ENCODE assay signal across 11 mouse cellular contexts in the genomic region with DNA sequence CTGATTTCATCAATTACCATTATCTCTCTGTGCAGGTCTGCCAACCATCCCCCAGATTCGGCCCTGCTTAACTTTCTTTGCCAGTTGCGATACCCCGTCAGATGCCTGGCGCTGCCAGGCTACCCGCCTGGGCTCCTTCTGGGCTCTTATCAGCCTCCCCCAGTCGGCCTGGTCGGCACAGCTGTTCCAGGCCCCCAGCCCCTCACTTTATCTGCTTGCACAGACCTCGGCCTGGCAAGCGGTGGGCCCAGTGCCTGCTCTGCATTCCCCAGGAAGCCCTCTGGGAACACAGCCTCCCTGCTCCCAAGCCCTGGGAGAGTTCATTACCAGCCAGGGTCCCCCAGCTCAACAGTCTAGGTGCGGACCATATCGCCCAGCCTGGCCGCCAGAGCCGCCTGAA.
DNase-seq lines count a peak whose midpoint lies in the region; ATAC-seq and TF ChIP-seq lines count a peak whose summit lies in the region.
"Had no signal": no experiment of that assay in that cellular context is flagged by ENCODE, and none has a peak within 500 bp of the region (broad histone marks: within the 10 kb centered on the region; RNA-seq: fewer than 3 reads in every experiment).

No protein-coding gene starts in this region.

- no peak overlapping the region for H3K4me3 ChIP-seq in heart, embryonic 16.5 days (ENCODE audit: low read length)
- H3K4me3 ChIP-seq in hindbrain, embryonic 11.5 days (ENCODE audit: low read depth, low read length) = no peak overlapping the region
- H3K4me3 ChIP-seq in myocyte = no peak overlapping the region
- H3K4me3 ChIP-seq: intestine, embryonic 15.5 days; liver, embryonic 12.5 days had no signal

- TF ChIP-seq POLR2A in myocyte (IDR thresholded peaks at IDR 0.05; ENCODE audit: insufficient read length, low read depth) = no peak

- no peak overlapping the region for H3K9ac ChIP-seq in heart, embryonic 16.5 days (ENCODE audit: low read length)
- H3K9ac ChIP-seq in hindbrain, embryonic 11.5 days (ENCODE audit: low read depth, low read length) = peak overlapping the region; percentile 33; the same call in 1 of the 2 replicates
- H3K9ac ChIP-seq: intestine, embryonic 15.5 days; liver, embryonic 12.5 days had no signal

- peak; percentile 24; the same call in 1 of the 2 replicates for ATAC-seq in heart, embryonic 16.5 days (replicated peaks; ENCODE audit: extremely low read depth, insufficient read depth, low FRiP score)
- no peak for ATAC-seq in hindbrain, embryonic 11.5 days (ENCODE audit: low FRiP score)
- ATAC-seq in frontal cortex, adult (ENCODE audit: low TSS enrichment) = no peak
- ATAC-seq: intestine, embryonic 15.5 days; liver, embryonic 12.5 days had no signal

- H3K4me1 ChIP-seq in heart, embryonic 16.5 days (ENCODE audit: control insufficient read depth, insufficient read depth, low read length) = peaks cover 50% of the 10 kb centered on the region
- H3K4me1 ChIP-seq in hindbrain, embryonic 11.5 days (replicated peaks; ENCODE audit: control insufficient read depth, insufficient read depth, low read length) = peaks cover 67% of the 10 kb centered on the region

- H3K79me2 ChIP-seq in myocyte (ENCODE audit: control insufficient read depth, insufficient read depth) = no peaks in the 10 kb centered on the region

- H3ac ChIP-seq in myocyte (ENCODE audit: control insufficient read depth, insufficient read length) = no peak overlapping the region

- H3K4me2 ChIP-seq in heart, embryonic 16.5 days (ENCODE audit: low read depth, low read length) = peak overlapping the region; percentile 6; the same call in 1 of the 2 replicates
- H3K4me2 ChIP-seq in hindbrain, embryonic 11.5 days (replicated peaks; ENCODE audit: low read depth, low read length) = no peak overlapping the region
- peak overlapping the region; percentile 52 for H3K4me2 ChIP-seq in myocyte (ENCODE audit: low read depth)
- H3K4me2 ChIP-seq: intestine, embryonic 15.5 days; liver, embryonic 12.5 days had no signal

- no peak for DNase-seq in heart, adult 9 months (ENCODE audit: low spot score in 2 of 2)
- DNase-seq in embryo, embryonic 9.5 days (ENCODE audit: extremely low spot score) = peak; percentile 38
- DNase-seq in hindbrain, embryonic 11.5 days (ENCODE audit: low spot score) = peak; percentile 39
- no peak for DNase-seq in thymus, postnatal 25 days
- no peak for DNase-seq in cerebellum, adult 11-12 months

- H3K27ac ChIP-seq in heart, embryonic 16.5 days (ENCODE audit: low read length) = peak overlapping the region; percentile 18
- H3K27ac ChIP-seq in hindbrain, embryonic 11.5 days (ENCODE audit: low read depth, low read length) = peak overlapping the region; percentile 95
- H3K27ac ChIP-seq: intestine, embryonic 15.5 days; liver, embryonic 12.5 days; stomach, postnatal 0 days had no signal

- 34% methylated on average over 13 of the region's 13 CpGs for WGBS in heart, embryonic 16.5 days
- WGBS in hindbrain, embryonic 11.5 days = 28% methylated on average over 13 of the region's 13 CpGs

- no peaks in the 10 kb centered on the region for H3K36me3 ChIP-seq in heart, embryonic 16.5 days (ENCODE audit: control insufficient read depth, insufficient read depth)
- no peaks in the 10 kb centered on the region for H3K36me3 ChIP-seq in hindbrain, embryonic 11.5 days (ENCODE audit: control insufficient read depth, insufficient read depth, low read length)
- H3K36me3 ChIP-seq in myocyte (ENCODE audit: control insufficient read depth, insufficient read depth) = no peaks in the 10 kb centered on the region
- H3K36me3 ChIP-seq: intestine, embryonic 15.5 days; liver, embryonic 12.5 days had no signal

- H3K9me3 ChIP-seq in heart, embryonic 16.5 days (replicated peaks; ENCODE audit: control insufficient read depth, low read length) = no peaks in the 10 kb centered on the region
- no peaks in the 10 kb centered on the region for H3K9me3 ChIP-seq in hindbrain, embryonic 11.5 days (ENCODE audit: control insufficient read depth, low read length)
- H3K9me3 ChIP-seq: intestine, embryonic 15.5 days; liver, embryonic 12.5 days had no signal

- H3K27me3 ChIP-seq in heart, embryonic 16.5 days (ENCODE audit: control insufficient read depth, insufficient read depth, low read length) = no peaks in the 10 kb centered on the region
- H3K27me3 ChIP-seq in hindbrain, embryonic 11.5 days (ENCODE audit: control insufficient read depth, insufficient read depth, low read length) = no peaks in the 10 kb centered on the region
- peaks cover 6% of the 10 kb centered on the region for H3K27me3 ChIP-seq in myocyte (ENCODE audit: control insufficient read depth, insufficient read depth, insufficient read length)
- H3K27me3 ChIP-seq: intestine, embryonic 15.5 days had no signal

TF ChIP-seq in myocyte, 11 proteins besides CTCF, POLR2A, EP300 and RAD21:
- TF ChIP-seq MYOG (IDR thresholded peaks at IDR 0.05; ENCODE audit: control insufficient read depth in 1 of 3, insufficient read depth in 1 of 3, insufficient read length in 2 of 3, low read depth in 2 of 3) = no peak
- TF ChIP-seq POLR2AphosphoS2 (IDR thresholded peaks at IDR 0.05; ENCODE audit: insufficient read length, low read depth) = no peak
- no peak for TF ChIP-seq E2F4 (IDR thresholded peaks at IDR 0.05; ENCODE audit: insufficient read depth)
- no peak for TF ChIP-seq CEBPB (IDR thresholded peaks at IDR 0.05; ENCODE audit: insufficient read depth, poor library complexity, severe bottlenecking)
- no peak for TF ChIP-seq MAX (IDR thresholded peaks at IDR 0.05; ENCODE audit: low read depth)
- TF ChIP-seq USF1 (IDR thresholded peaks at IDR 0.05; ENCODE audit: low read depth) = no peak
- no peak for TF ChIP-seq TCF12 (IDR thresholded peaks at IDR 0.05; ENCODE audit: insufficient read depth, poor library complexity, severe bottlenecking)
- TF ChIP-seq SRF (IDR thresholded peaks at IDR 0.05; ENCODE audit: control insufficient read depth, insufficient read length, low read depth) = no peak
- TF ChIP-seq MYOD1 (IDR thresholded peaks at IDR 0.05; ENCODE audit: control insufficient read depth in 1 of 3, insufficient read length in 2 of 3, low read depth in 2 of 3) = no peak
- TF ChIP-seq TCF3 (IDR thresholded peaks at IDR 0.05; ENCODE audit: insufficient read length, low read depth) = no peak
- TF ChIP-seq REST (IDR thresholded peaks at IDR 0.05; ENCODE audit: insufficient read depth, insufficient read length) = no peak

Comparison
In these comparisons a context has a peak if more than half of its experiments do, and no peak if none do; other contexts are left out.
1. DNase-seq: peak in embryo, embryonic 9.5 days (single experiment) and hindbrain, embryonic 11.5 days (single experiment); none in heart, adult 9 months (0 of 2), thymus, postnatal 25 days (single experiment) and cerebellum, adult 11-12 months (single experiment).